Mouse (Mus musculus): ENCODE measurements around the gene Ykt6. TPM values are rescaled to one million over a fixed set of nuclear protein-coding genes. Genes with fewer than 3 reads are reported as not detected.

Ykt6 gene
- total RNA-seq, 2 experiments from 2014 or later, result 18.2 to 54.2 TPM

DNA sequence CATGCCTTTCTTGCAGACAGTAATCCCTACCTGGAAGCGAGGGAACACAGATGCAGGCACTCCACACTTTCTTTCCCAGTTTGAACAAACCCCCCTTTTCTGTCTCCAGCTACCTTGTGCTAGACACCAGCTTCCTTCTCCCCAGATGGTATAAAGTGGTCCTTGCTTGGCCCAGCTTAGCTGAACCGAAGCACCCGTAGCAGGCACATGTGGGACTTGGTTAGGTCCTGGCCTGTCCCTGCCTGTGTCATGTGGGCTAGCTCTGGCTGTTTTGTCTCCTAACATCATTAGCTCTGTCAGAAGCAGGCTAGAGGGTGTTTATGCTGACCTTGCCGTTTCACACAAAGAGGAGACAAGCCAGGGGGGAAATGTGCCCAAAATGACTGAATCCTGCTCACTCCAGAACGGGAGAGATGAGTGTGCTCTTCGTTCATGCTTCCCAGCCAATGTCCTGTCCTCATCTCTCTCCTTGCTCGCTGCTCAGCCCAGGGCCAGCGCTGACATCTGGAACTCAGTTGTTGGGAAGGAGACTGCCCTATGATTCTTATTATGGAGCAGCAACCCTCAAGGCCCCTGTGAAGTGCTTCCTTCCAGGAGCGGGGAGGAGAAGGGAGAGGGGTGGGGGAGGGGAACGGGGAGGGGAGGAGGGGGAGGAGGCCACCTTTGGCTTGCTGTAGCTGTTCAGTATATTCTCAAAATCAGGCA is 6.8 kb upstream of the Ykt6 start:
- ATAC-seq (ENCODE audit: poor library complexity, severe bottlenecking), result no peak

DNA sequence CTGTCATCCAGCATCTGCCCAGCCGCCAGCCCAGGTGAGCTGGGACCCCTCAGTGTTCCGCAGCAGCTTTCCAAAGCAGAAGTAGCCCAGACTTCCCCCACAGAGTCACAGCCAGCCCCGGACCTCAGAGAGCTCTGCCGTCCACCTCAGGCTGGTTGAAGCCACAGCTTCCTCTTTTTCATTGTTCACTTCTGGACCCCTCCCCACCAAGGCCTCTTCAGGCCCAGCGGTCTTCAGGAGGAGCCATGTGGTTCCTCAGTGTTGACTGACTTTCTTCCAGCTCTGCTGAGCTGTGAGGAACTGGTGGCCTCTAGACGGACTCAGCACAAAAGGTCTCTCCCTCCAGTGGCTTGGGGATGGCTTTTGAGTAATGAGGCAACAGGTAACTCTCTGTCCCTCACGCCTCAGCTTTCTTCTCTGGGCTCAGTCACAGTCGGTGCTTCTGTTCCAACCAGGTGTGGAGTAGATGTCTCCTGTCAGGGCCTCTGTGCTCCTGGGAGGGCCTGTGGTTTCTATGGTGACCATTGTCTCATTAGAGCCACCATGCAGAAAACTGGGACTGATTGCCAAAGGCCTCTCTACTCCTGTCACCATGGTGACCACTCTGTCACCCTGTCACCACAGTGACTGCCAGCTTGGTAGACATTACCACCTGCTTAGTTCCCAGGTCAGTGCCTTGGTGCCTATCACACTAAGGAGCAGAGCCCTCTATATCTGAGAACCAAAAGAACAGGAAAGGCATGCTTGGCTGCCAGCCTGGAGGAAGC is 5.7 kb upstream of the Ykt6 start, which contains the start of gene Gck:
Gene Gck, minus strand, starts transcription at position 496 of the 767 bp plus-strand sequence.
- peak; percentile 92 for ATAC-seq (ENCODE audit: poor library complexity, severe bottlenecking)

DNA sequence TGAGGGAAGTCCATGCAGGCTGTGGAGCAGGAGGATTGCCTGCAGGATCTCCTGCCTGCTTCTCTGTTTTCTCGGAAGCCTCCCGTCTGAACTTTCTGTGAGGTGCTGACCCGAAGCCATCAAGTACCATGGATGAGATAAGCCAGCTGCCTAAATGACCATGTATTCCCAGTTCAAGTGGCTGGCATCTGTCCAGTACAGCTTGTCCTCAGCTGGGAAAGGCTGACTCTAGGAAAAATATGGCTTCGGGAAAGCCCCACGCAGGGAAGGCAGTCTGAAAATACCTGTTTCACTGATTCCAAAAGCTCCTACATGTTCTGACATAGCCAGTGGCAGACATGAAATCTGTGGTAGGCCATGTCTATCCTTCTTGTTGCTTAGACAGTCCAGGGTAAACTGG is 3.0 kb upstream of the Ykt6 start:
- ATAC-seq (ENCODE audit: poor library complexity, severe bottlenecking), result no peak

DNA sequence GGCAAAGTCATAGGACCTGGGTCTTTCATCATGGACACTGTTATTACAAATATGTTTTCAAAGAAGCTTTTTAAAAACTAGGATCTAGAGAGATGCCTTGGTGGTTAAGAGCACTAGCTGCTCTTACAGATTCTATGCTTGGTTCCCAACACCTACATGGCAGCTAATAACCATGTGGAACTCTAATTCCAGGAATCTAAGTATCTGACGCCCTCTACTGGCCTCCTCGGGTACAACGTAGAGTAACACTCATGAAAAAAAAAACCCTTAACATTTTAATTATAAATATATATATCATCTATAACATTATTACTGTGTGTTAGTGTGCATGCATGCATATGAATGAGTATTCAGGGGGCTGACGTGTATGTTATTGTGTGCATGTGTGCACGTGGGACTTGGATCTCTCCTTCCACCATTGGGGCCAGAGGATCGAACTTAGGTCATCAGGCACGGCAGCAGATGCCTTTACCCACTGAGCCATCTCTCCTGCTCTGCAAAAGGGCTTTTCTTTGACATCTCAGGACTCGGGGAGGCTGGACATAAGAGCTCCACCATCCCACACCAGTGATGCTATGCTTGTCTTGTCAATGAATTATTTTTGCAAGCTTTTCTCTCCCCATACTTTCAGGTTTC is 2.2 kb upstream of the Ykt6 start:
- no peak for ATAC-seq (ENCODE audit: poor library complexity, severe bottlenecking)

DNA sequence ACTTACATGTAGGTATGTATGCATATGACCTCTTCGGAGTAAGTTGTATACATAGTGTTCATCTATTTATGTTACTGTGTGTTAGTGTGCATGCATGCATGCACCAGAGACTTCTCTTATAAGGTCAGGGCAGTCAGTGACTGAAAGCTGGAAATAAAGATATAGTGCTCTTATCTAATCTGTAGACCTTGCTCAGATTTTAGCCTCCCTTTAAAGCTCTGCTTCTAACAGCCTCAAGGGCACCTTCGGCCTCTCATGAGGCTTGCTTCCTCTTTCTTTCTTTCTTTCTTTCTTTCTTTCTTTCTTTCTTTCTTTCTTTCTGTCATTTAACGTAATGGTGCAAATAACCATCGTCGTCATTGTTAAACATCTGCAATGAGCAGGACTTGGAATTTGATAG is 1.1 kb upstream of the Ykt6 start:
- no peak for ATAC-seq (ENCODE audit: poor library complexity, severe bottlenecking)

DNA sequence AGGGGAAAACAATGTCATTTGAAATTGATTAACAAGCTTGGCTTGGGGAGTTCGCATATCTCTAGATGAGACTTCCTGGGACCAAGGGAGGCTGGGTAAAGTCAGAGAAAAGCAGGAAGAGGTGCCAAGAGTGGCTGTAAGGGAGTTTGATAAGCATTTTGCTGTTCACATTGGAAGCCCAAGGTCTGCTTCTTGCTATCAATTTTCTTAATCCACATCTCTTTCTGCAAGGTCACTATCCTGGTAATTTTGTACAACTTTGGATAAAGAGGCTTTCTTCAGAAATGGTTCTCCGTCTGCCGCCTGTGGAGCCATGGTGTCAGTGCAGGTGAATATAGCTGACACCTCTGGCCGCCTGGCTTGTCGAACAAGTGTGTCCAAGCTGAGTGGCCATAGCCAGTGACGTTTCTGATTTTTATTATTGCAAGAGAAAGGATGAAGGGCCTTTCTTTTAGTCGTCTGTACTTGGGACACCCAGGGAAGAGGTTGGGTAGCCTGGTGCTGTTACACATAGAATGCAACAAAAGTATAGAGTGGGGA is 458 bp upstream of the Ykt6 start:
- peak; percentile 62 for ATAC-seq (ENCODE audit: poor library complexity, severe bottlenecking)

DNA sequence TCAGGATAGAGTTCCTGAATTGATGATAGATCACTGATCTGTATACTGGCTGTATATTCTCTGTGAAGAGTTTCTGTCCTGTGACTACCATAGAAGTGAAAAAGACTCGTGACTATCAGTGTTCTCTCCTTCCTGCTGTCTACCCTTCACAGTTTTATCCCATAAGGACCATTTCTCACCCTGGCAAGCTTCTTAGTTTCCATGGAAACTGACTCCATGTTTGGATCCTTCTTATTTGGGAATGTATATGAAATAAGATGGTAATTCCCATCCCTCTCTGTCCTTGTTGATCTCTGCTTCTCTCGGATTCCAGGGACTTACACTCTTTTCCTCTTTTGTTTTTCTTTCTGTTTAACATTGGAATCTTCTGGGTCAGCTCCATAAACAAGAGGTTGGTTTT is 4.6 kb downstream of the Ykt6 start:
- ATAC-seq (ENCODE audit: poor library complexity, severe bottlenecking), result no peak

DNA sequence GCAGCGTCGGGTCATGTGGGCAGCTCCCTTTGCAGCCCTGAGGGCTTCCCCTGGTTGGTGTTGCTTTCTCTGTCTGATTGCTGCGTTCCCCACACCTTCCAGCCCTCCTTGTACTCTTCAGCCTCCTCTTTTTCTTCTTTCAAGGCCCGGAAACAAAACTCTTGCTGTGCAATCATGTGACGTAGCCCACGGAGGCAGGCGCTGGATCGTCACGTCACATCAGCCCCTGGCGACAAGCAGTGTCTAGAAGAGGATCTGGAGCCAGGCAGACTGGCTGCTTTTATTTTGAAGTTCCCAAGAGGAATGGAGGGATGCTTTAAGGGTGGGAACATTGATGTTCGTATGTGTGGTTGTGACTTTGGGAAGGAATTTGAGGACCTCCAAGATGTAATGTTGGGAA is 10.4 kb downstream of the Ykt6 start:
- ATAC-seq (ENCODE audit: poor library complexity, severe bottlenecking), result no peak

DNA sequence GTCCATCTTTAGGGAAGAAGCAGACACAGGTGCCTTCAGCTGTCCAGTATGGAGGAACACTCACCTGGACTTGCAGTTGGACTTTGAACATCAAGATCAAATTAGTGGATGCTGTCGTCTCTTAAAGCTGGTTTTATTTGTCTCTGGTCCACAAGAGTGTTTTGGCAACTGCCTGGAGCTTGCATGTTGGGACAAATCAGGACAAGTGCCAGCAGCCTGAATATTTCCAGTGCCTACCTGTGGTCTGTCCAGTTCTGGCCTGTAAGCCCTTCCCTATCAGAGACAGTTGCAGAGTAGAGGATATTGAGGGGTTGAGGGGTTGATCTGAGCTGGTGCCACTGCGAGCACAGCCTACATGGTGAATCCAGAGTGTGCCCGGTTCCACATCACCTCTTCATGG is 11.3 kb downstream of the Ykt6 start:
- ATAC-seq (ENCODE audit: poor library complexity, severe bottlenecking), result no peak

DNA sequence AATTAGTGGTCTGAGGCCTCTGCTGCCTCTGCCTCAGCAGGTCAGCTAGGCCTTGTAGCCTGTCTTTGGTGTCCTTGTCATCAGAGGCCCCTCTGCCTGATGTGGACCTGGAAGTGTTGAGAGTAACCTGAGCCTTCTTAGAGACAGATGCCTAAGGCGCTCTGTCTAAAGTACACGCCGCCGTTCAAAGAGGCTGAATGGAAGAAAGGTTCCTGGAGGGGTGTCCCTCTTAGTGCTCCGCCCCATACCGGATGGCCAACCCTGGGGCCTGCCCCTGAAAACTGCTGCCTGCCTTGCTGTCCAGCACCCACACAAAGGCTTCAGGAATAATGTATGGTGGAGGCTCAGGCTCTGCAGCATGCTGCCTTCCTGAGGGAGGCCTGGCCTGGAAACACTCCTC is 12.7 kb downstream of the Ykt6 start:
- ATAC-seq (ENCODE audit: poor library complexity, severe bottlenecking), result no peak

DNA sequence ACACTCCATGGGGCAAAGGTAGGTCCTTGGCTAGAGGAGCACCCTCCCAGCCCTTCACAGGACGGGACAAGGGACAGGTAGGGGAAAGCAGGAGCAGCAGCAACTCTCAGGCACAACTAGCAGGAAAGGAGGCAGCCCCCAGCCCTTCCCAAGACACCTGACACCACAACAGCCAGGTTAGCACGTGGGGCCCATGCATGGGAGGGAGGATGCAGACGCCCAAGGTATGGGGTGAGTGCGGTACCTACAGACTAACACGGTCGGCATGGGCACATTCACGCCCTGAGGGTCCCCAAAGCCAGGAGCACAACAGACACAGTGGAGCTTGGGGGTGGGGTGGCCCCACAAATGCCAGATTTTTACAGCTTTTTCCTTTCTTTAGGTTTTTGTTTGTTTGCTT is 15.7 kb downstream of the Ykt6 start:
- no peak for ATAC-seq (ENCODE audit: poor library complexity, severe bottlenecking)

DNA sequence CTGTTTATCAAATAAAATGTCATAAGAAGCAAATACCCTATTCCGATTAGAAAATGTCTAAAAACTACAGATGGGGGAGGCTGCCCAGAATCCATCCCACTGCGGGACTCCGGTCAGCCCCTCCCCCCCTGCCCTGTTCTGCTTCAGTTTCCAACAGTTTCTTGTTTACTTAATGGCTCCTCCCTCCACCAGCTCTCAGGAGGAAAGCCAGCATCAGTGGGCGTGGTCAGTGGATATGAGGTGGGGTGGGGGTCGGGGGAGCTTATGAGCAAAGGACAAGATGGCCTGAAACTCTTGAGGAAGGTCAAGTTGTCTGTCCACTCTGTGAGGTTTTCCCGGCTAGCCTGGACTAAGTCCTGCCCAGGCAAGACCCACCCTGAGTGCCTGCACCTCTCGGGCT is 17.7 kb downstream of the Ykt6 start:
- no peak for ATAC-seq (ENCODE audit: poor library complexity, severe bottlenecking)

DNA sequence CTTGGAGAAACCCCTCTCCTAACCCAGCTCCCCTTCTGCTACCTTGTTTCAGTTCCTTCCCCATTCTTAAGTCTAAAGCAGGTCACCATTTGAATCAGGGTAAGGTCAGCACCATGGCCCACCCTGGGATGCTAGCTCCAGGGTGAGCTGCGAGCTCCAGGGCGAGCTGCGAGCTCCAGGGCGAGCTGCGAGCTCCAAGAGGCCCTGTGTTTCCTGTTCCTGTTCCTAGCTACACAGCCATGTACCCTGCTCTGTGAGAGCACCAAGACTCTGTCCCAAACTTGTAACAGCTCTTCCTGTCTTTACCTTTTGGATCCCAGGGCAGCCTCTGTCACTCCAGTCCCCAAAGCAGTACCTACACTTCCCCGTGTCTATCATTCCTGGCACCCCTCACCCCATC is 18.6 kb downstream of the Ykt6 start:
- ATAC-seq (ENCODE audit: poor library complexity, severe bottlenecking), result peak; percentile 56; the same call in 1 of the 2 replicates

DNA sequence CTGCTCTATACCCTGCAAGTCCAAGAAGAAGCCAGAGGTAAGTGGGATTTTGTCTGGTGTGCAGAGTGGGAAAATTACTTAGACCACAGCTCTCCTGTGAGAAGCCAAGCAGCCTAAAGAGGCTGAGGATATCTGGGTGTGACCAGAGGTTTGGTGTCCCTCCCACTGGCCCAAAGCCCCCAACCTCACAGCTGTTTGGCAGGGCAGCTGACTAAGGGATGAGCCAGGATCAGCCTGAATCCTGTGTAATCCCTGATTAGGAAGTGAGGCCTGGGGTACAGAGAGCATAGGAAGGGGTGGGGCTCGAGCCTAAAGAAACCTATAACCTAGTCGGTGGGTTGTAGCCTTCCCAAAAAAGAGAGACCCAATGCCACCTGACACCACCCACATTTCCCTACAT is 19.6 kb downstream of the Ykt6 start:
- no peak for ATAC-seq (ENCODE audit: poor library complexity, severe bottlenecking)

DNA sequence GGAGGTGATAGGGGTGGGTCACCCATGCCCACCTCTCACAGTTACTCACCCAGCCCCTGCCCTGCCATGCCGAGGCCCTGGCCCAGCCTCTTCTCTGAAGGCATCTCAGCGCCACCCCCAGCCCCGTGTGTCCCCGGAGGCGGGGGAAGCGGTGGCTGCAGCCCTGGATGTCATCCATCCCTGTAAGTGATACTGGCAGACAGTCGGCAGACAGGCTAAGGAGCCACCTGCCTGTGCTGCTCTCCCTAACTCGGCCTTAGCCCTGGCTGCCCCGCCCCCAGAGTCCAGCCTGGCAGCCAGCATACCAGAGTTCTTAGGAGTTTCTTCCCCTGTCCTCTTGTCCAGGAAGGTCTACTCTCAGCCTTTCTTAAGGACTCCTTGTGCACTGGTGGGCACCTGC is 20.6 kb downstream of the Ykt6 start:
- no peak for ATAC-seq (ENCODE audit: poor library complexity, severe bottlenecking)

DNA sequence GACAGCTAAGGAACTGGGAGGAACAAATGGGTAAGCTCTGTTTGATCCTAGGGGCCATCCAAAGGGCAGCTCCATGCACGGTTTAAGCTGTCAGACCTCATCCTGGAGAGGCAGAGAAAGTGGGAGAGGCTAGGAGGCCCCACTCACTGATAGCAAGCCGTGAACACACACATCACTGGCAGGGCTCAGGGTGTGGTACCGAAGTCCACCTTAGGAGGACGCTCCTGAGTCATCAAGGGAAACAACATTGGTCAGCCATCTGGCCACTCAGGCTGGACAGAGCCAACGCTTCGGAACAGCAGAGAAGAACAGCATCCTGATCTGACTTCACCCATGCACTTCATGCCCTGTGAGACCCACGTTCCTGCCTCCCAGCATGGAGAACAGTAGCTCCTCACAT is 23.6 kb downstream of the Ykt6 start:
- ATAC-seq (ENCODE audit: poor library complexity, severe bottlenecking), result no peak

DNA sequence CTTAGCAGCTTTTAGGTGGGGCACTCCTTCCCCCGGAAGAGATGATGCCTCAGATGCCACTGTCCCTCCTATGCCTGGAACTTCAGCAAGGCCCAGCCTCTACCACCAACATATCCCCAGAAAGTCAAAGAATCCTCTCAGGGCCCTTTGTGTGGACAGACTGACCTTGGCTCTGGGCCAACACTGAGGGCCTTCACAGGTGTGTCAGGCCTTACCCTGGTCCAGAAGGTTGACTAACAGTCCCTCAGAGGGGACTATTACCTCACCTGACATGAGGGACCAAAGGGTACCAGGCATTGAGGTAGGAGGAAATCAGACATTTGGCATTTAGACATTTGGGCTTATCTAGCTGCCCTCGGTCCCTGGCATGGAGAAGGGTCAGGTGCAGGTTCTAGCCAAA is 24.6 kb downstream of the Ykt6 start:
- ATAC-seq (ENCODE audit: poor library complexity, severe bottlenecking), result no peak

DNA sequence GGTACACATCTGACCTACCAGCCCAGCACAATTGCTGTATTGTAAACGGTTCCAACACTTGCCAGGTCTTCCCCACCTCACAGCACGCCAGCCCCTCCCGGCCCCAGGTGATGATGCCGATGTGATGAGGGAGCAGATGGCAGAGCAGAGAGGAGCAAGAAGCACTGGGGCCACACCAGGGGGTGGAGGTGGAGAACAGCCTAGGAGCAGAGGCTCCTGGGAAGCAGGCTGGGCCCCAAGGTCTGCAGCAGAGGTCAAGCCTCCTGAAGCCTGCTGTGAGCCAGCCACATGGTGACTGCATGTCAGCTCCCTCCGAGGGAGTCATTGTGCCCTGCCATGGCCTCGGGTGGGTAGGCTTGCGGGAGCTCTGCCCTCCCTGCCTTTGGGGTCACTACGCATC is 25.1 kb downstream of the Ykt6 start:
- ATAC-seq (ENCODE audit: poor library complexity, severe bottlenecking), result no peak

DNA sequence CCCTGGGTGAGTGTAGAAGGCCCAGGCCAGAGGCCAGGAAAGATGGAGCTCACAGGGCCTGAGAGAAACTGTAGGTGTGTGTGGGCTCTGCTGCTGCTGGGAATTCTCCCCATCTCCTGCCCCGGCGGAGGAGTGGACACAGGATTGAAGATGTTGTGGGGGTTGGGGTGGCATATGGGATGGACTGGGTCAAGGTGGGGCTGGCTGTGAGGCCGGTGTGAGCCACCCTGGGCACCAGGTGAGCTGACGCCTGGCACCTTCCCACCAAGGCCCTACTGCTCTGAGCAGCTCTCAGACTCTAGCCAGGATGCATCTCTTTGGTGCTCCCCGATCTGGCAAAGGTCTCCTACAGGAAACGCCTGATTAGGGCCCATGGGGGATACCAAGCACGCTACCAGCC is 25.8 kb downstream of the Ykt6 start:
- no peak for ATAC-seq (ENCODE audit: poor library complexity, severe bottlenecking)

DNA sequence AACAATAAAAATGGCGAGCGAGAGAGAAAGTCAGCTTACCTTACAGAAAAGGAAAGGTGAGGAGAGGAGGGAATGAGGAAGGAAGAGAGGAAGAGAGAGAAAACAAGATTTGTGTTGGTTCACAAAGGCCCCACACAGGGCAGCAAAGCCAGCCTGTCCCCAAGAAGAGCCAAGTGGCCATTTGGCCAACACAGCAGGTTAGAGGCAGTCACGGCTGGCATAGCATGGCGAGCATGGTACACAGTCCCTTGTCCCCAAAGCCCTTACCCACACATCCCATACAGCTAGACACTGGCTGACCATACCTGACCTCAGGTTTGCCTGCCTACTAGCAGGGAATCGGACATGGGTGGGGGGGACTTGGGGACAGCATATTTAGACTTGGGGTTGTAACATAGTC is 28.1 kb downstream of the Ykt6 start:
- ATAC-seq (ENCODE audit: poor library complexity, severe bottlenecking), result no peak

DNA sequence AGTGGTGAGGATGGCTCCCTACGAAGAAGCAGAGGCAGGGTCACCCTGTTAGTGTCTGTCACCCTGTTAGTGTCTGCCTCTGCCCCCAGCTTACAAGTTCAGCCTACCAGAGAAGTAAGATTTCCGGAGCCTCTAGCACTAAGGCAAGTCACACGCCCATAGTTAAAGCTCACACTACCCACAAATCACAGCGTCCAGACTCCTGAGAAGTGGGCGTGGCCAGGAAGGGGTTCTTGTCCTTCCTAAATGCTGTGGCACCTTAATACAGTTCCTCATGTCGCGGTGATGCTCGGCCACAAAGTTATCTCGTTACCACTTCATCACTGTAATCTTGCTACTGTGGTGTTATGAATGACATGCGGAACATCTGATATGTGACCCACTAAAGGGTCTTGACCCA is 32.6 kb downstream of the Ykt6 start:
- no peak for ATAC-seq (ENCODE audit: poor library complexity, severe bottlenecking)

All from megakaryocyte, adult 5-6 weeks (primary cell).